Mouse (Mus musculus): ENCODE results near the gene Hemgn. TPM values are rescaled to one million over a fixed set of nuclear protein-coding genes. Genes with fewer than 3 reads are reported as not detected.

The Hemgn gene
- polyA plus RNA-seq, 1 experiment from 2014 or later: 0.26 TPM

GRCm38 (mm10) chr4:46448886-46449285, 35.6 kb upstream of the Hemgn start:
- Histone ChIP-seq H3K4me3 (replicated peaks) (no peak overlapping the region), H3K4me1 (replicated peaks) (peaks cover 23% of the 10 kb centered on the region), H3K27me3 (no peaks in the 10 kb centered on the region), H3K9ac (replicated peaks) (no peak overlapping the region), H3K4me2 (replicated peaks) (no peak overlapping the region), H3K9me3 (no peaks in the 10 kb centered on the region), H3K36me3 (no peaks in the 10 kb centered on the region), H3K27ac (no peak overlapping the region)
- 55% methylated on average over 6 of the region's 6 CpGs for WGBS
- no peak for ATAC-seq

GRCm38 (mm10) chr4:46447461-46447860, 34.2 kb upstream of the Hemgn start:
- Histone ChIP-seq H3K36me3 (no peaks in the 10 kb centered on the region), H3K4me2 (replicated peaks) (no peak overlapping the region), H3K27me3 (no peaks in the 10 kb centered on the region), H3K4me1 (replicated peaks) (peaks cover 10% of the 10 kb centered on the region), H3K9me3 (no peaks in the 10 kb centered on the region), H3K27ac (no peak overlapping the region), H3K4me3 (replicated peaks) (no peak overlapping the region), H3K9ac (replicated peaks) (no peak overlapping the region)
- 56% methylated on average over 1 of the region's 1 CpGs for WGBS
- ATAC-seq: no peak

GRCm38 (mm10) chr4:46445237-46445945, 32.1 kb upstream of the Hemgn start:
- Histone ChIP-seq H3K9me3 (no peaks in the 10 kb centered on the region), H3K4me3 (replicated peaks) (no peak overlapping the region), H3K36me3 (no peaks in the 10 kb centered on the region), H3K4me1 (replicated peaks) (peaks cover 5% of the 10 kb centered on the region; the same call in 1 of the 2 replicates), H3K27me3 (no peaks in the 10 kb centered on the region), H3K27ac (no peak overlapping the region), H3K9ac (replicated peaks) (no peak overlapping the region), H3K4me2 (replicated peaks) (no peak overlapping the region)
- ATAC-seq: no peak
- WGBS: 51% methylated on average over 9 of the region's 9 CpGs

GRCm38 (mm10) chr4:46442501-46442900, 29.2 kb upstream of the Hemgn start:
- no peak overlapping the region for H3K4me3 ChIP-seq (replicated peaks)
- H3K9me3 ChIP-seq: no peaks in the 10 kb centered on the region
- H3K27me3 ChIP-seq: no peaks in the 10 kb centered on the region
- H3K4me2 ChIP-seq (replicated peaks): no peak overlapping the region
- no peak overlapping the region for H3K27ac ChIP-seq
- no peaks in the 10 kb centered on the region for H3K36me3 ChIP-seq
- H3K9ac ChIP-seq (replicated peaks): no peak overlapping the region
- ATAC-seq: no peak
- H3K4me1 ChIP-seq (replicated peaks): no peaks in the 10 kb centered on the region
- 81% methylated on average over 4 of the region's 4 CpGs for WGBS

- Histone ChIP-seq H3K27me3 (no peaks in the 10 kb centered on the region), H3K9ac (replicated peaks) (no peak overlapping the region), H3K4me2 (replicated peaks) (no peak overlapping the region), H3K9me3 (no peaks in the 10 kb centered on the region), H3K4me3 (replicated peaks) (no peak overlapping the region), H3K27ac (no peak overlapping the region), H3K4me1 (replicated peaks) (peaks cover 9% of the 10 kb centered on the region), H3K36me3 (no peaks in the 10 kb centered on the region)
- no peak for ATAC-seq
- 92% methylated on average over 12 of the region's 12 CpGs for WGBS
Observed at GRCm38 (mm10) chr4:46432339-46433036, 19.2 kb upstream of the Hemgn start.

DNA sequence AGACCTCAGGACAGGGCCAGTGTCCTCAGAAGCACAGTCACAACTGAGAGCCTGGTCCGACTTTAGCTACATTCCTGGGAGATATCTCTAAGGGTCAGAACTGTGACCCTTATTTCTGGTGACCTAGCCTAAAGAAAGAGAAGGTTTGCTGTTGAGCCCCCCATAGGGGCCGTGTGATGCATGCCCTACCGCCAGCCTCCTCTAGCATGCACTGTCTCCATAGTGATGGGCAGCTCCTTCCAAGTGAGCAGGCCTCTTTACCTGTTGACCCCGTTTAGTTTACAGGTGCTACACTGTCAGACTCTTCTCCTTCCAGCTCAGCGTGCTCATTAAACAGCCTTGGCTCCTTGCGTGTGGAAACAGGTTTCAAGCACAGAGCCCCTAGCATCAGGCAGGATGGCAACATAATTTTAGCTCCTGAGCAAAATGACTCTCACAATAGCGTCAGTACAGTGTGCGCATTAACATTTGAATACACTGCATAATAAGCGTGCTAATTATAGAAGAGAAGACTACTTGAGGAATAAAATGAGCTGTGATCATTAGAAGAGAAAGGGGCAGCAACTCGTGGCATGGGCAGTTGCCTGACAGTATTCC, 15.7 kb upstream of the Hemgn start:
- no peak overlapping the region for H3K4me2 ChIP-seq (replicated peaks)
- H3K4me1 ChIP-seq (replicated peaks): peaks cover 9% of the 10 kb centered on the region
- no peaks in the 10 kb centered on the region for H3K9me3 ChIP-seq
- H3K4me3 ChIP-seq (replicated peaks): no peak overlapping the region
- H3K9ac ChIP-seq (replicated peaks): no peak overlapping the region
- no peaks in the 10 kb centered on the region for H3K36me3 ChIP-seq
- no peak overlapping the region for H3K27ac ChIP-seq
- peak; percentile 34; the same call in 1 of the 2 replicates for ATAC-seq
- no peaks in the 10 kb centered on the region for H3K27me3 ChIP-seq
- WGBS: 43% methylated on average over 10 of the region's 10 CpGs

GRCm38 (mm10) chr4:46422625-46423024, 9.3 kb upstream of the Hemgn start:
- 82% methylated on average over 8 of the region's 8 CpGs for WGBS
- no peaks in the 10 kb centered on the region for H3K36me3 ChIP-seq
- ATAC-seq: no peak
- no peak overlapping the region for H3K4me3 ChIP-seq (replicated peaks)
- H3K4me1 ChIP-seq (replicated peaks): no peaks in the 10 kb centered on the region
- H3K9ac ChIP-seq (replicated peaks): no peak overlapping the region
- no peaks in the 10 kb centered on the region for H3K9me3 ChIP-seq
- no peak overlapping the region for H3K27ac ChIP-seq
- no peaks in the 10 kb centered on the region for H3K27me3 ChIP-seq
- no peak overlapping the region for H3K4me2 ChIP-seq (replicated peaks)

DNA sequence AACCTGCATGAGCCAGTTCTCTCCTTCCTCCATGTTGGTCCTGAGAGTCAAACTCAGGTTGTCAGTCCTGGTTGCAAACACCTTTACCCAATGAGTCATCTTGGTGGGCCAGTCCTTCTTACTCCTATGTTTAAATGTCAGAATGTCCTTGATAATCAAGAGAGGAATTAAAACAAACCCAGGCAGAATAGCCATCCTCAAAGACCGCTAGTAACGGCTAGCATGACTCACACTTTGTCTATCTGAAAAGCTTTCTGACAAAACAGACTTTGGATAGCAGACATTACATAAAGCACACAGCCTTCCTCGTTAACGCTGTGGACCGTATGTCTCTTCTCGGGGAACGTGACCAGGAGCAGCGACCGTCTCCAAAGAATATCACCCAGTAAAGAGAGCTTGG, 5.5 kb upstream of the Hemgn start:
- Histone ChIP-seq H3K4me3 (replicated peaks) (no peak overlapping the region), H3K27ac (no peak overlapping the region), H3K27me3 (no peaks in the 10 kb centered on the region), H3K36me3 (no peaks in the 10 kb centered on the region), H3K4me2 (replicated peaks) (no peak overlapping the region), H3K9me3 (no peaks in the 10 kb centered on the region), H3K4me1 (replicated peaks) (no peaks in the 10 kb centered on the region), H3K9ac (replicated peaks) (no peak overlapping the region)
- no peak for ATAC-seq
- WGBS: 88% methylated on average over 9 of the region's 9 CpGs

DNA sequence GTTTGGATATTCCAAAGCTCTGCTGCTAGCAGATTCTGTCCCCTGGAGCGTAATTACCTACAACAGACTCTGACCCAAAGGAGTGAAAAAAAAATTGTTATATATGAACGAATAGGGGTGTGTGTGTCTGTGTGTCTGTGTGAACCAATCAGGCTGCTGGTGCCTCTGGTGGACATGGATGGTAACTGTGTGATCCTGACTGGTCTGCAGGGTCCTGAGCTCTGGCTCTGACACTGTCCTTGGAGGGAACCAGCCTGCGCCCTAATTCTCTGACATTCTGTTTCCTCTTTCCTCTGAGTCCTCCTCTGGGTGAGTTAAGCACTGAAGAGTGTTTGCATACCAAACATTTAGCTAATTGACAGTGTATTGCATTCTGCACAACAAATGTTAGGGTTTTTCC, 4.2 kb upstream of the Hemgn start:
- Histone ChIP-seq H3K4me3 (replicated peaks) (no peak overlapping the region), H3K36me3 (no peaks in the 10 kb centered on the region), H3K9me3 (no peaks in the 10 kb centered on the region), H3K27me3 (no peaks in the 10 kb centered on the region), H3K9ac (replicated peaks) (no peak overlapping the region), H3K27ac (no peak overlapping the region), H3K4me1 (replicated peaks) (no peaks in the 10 kb centered on the region), H3K4me2 (replicated peaks) (no peak overlapping the region)
- ATAC-seq: no peak
- WGBS: 72% methylated on average over 3 of the region's 3 CpGs

GRCm38 (mm10) chr4:46412113-46412512, 1.2 kb downstream of the Hemgn start:
- no peaks in the 10 kb centered on the region for H3K9me3 ChIP-seq
- H3K4me1 ChIP-seq (replicated peaks): no peaks in the 10 kb centered on the region
- no peak overlapping the region for H3K4me3 ChIP-seq (replicated peaks)
- H3K27ac ChIP-seq: no peak overlapping the region
- H3K36me3 ChIP-seq: no peaks in the 10 kb centered on the region
- no peak overlapping the region for H3K4me2 ChIP-seq (replicated peaks)
- no peaks in the 10 kb centered on the region for H3K27me3 ChIP-seq
- ATAC-seq: no peak
- no peak overlapping the region for H3K9ac ChIP-seq (replicated peaks)
- 62% methylated on average over 1 of the region's 1 CpGs for WGBS

DNA sequence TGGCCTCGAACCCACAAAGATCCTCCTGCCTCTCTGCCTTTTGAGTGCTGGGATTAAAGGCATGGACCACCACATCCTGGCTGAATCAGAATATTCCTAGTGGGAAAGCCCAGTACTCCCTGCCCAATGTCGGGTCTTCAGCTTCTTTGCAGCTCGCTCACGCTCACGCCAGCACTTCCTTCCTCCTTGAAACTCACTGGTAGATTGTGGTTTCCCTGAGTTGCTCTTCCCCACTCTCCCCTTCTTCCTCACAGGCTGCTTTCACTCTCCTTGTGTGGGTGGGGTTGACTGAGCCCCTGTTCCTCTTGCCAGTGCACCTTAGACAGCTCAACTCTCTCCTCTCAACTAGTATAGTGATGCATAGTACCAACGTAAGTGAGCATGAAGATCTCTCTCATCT, 1.8 kb downstream of the Hemgn start:
- no peak for ATAC-seq
- no peaks in the 10 kb centered on the region for H3K27me3 ChIP-seq
- H3K9ac ChIP-seq (replicated peaks): no peak overlapping the region
- H3K9me3 ChIP-seq: no peaks in the 10 kb centered on the region
- H3K4me3 ChIP-seq (replicated peaks): no peak overlapping the region
- no peak overlapping the region for H3K27ac ChIP-seq
- H3K4me2 ChIP-seq (replicated peaks): no peak overlapping the region
- 89% methylated on average over 6 of the region's 6 CpGs for WGBS
- H3K4me1 ChIP-seq (replicated peaks): no peaks in the 10 kb centered on the region
- H3K36me3 ChIP-seq: no peaks in the 10 kb centered on the region

DNA sequence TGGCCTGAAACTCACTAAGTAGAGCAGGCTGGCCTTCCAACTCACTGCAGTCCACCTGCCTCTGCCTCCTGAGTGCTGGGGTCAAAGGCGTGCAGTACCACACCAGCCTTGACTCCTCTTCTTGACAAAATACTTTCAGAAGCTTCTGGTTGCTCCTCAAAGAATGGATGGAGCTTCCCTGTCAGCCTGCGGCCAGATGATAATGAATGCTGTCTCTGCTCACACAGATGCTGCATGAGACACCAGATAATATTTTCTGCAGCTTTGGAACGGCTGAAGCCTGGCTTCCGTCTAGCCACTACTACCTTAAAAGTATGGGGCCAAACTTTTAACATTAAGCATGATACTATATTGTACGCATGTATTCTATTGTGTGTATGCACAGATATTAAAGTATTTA, 2.6 kb downstream of the Hemgn start:
- no peaks in the 10 kb centered on the region for H3K9me3 ChIP-seq
- no peak for ATAC-seq
- H3K4me1 ChIP-seq (replicated peaks): no peaks in the 10 kb centered on the region
- WGBS: 95% methylated on average over 5 of the region's 5 CpGs
- H3K9ac ChIP-seq (replicated peaks): no peak overlapping the region
- H3K27ac ChIP-seq: no peak overlapping the region
- no peak overlapping the region for H3K4me3 ChIP-seq (replicated peaks)
- H3K27me3 ChIP-seq: no peaks in the 10 kb centered on the region
- no peaks in the 10 kb centered on the region for H3K36me3 ChIP-seq
- H3K4me2 ChIP-seq (replicated peaks): no peak overlapping the region

Measured in midbrain, embryonic 13.5 days (tissue).